Mouse (Mus musculus): ENCODE measurements around the gene Rcn3.

Rcn3 gene

GRCm38 (mm10) chr7:45048923-45049657, 42.9 kb downstream of the Rcn3 start:
- DNase-seq (ENCODE audit: low spot score) = no peak

DNA sequence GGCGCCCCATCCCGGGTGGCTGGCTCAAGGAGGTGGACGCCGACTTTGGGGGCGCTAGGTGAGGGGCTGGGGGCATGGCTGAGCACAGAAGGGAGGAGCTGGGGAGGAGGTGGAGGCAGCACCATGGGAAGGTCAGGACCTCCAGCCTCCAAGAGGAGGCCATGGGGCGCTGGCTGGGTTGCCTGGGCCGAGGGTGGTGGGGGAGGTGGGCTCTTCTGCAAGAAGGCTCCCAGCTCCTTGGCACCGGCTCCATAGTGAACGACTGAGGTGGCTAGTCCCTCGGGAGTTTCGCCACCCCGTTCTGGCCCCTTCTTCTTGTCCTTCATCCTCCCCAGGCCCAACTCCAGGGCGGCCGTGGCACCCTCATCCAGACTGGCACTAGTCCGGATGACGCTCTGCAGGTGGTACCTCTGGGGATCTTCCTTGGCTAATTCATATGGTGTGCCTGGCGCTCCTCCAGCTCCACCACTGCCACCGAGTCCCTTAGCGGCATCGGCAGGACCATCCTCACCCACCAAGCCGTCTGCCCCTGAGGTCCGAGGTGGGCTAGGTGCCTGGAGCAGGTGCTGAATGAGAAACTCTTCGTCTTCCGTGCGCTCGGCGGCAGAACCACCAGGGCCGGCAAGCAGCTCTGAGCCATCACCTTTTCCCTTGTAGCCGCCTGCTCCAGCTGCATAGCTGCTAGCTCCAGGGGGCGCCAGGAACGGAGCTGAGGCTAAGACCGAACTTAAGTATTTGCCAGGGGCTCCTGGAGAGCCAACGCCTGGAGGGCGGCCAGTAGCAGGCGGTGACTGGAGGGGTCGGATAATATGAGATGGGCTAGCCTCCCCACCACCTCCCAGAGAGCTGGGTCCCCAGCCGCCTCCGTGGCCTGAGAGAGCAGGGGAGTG, 43.8 kb downstream of the Rcn3 start:
- no peak for DNase-seq (ENCODE audit: low spot score)

GRCm38 (mm10) chr7:45047491-45047890, 44.5 kb downstream of the Rcn3 start:
- no peak for DNase-seq (ENCODE audit: low spot score)

DNA sequence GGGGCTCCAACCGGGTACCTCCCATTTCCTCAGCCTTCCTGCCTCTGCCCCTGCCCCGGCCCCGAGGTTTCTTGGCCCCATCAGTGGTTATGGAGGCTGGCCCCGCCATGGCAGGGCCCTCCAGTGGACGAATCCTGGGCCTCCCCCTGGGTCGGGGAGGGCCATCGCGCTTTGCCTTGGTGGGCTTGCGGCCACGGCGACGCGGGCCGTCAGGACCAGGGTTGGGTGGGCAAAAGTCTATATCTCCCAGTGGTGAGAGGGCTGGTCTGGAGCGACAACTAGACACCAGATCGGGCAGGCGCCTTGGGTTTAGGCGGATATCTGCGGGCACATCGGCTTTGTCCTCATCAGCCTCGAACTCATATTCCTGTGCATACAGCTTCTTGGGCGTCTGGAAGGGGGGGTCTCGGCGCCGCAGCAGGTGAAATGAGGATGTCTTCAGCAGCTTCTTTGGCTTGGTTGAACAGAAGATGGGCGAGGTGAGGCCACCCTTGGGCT, 45.1 kb downstream of the Rcn3 start:
- DNase-seq (ENCODE audit: low spot score) = no peak

- no peak for DNase-seq (ENCODE audit: low spot score)
Observed at GRCm38 (mm10) chr7:45045741-45046140, 46.3 kb downstream of the Rcn3 start.

- no peak for DNase-seq (ENCODE audit: low spot score)
Observed at GRCm38 (mm10) chr7:45043307-45043706, 48.7 kb downstream of the Rcn3 start.

DNA sequence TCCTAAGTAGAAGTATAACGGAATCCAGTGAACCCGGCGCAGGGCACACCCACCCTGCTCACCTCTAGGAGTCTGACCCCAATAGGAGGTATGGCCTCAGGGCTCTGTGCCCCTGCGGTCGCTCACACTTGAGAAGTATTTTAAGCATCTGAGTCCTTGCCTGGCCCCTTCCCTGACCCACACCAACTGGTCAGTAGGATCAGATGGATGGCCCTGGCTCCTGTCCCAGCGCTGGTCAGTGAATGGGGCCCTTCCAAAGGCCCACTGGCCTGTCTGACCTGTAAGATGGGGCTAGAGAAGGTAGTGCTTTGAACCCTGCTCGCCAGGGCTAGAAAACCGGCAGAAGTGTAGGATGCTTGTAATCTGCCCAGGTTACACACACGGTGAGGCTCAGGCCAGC, 51.2 kb downstream of the Rcn3 start:
- DNase-seq (ENCODE audit: low spot score) = no peak

DNA sequence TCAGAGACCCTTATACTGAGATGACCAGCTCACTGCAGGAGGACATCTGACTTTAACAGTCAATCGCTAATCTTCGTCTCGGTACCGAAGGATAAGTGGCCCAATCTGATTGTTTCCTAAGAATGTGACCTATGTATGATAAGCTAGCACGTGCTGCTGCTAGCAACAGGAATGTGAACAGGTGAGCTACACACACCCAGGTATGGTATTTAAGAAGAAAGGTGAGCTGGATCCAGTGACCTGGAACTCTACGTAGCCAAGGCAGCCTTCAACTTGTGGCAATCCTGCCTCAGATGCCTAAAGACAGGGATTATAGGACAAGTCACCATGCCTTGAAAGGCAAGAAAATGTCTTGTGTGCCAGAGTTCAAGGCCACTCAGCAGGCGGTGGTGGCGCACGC, 53.6 kb downstream of the Rcn3 start:
- no peak for DNase-seq (ENCODE audit: low spot score)

DNA sequence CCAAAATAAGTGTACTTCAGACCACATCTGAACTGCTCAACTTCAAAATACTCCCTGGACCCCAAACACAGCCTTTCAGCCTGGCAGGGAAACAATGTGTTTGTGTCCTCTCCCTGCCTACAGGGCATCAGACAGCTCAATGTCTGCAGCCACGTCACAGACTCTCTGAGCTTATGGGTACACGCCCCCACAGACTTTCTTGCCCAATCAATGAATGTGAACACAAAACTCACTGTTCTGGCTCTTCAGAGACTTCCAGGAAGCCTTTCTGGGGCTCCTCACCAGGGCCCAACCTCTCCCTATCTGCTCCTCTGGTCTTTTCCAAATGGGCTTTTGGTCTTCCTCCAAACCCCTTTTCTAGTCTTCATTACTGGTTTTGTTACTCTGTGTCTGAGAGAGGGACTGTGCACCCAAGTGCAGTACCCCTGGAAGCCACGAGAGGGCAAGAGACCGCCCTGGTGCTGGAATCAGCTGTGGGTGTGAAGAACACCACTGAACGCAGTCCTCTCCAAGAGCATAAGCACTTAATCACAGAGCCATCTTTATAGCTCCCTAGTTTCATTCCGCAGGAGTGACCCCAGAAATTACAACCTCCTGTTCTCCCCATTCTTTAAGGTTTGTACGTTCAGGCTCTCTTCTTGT, 54.2 kb downstream of the Rcn3 start:
- no peak for DNase-seq (ENCODE audit: low spot score)

- no peak for DNase-seq (ENCODE audit: low spot score)
Observed at GRCm38 (mm10) chr7:45036702-45037101, 55.3 kb downstream of the Rcn3 start.

DNA sequence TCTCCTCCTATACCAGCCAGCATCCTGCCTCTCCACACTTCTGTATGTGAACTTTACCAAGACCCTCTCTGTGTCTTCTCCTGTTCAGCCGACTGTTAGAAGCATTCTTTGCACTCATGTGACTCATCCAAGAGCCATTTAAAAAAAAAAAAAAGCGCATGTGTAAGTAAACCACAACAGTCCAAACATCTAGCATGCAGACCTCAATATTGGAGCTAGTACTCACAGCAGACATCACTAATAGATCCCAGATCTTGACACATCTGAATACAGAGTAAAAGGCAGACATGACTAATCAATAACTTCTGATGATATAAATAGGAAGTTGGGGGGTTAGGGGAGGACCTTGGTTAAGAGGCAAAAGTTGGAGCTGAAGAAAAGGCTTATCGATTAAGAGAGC, 56.4 kb downstream of the Rcn3 start:
- no peak for DNase-seq (ENCODE audit: low spot score)

DNA sequence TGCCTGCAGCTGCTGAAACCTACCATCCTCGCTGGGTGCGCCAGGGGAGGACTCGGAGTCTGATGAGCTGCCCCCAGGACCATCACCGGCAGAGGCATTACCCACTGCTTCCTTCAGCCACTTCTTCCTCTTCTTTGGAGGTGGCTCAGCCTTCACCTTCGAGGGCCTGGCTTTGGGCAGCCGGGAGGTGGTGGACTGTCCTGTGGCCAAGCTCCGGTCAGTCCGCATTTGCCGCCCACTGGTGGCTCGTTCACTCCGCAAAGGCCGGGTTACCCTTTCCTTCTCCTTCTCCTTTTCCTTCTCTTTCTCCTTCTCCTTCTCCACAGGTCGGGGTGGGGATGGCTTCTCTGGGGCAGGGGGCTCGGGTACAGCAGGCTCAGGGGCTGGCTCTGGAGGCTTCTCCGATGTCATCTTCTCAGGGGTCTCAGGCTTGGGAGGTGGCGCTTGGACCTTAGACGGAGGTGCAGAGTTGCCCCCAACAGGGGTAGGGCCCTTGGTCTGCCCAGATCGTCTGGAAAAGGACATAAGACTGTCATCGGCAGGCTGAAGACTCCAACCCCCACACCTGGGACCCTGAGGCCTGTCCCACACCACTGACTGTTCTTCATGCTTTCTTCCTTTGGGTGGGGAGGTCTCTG, 58.2 kb downstream of the Rcn3 start:
- no peak for DNase-seq (ENCODE audit: low spot score)

All from adipocyte (in vitro differentiated cells).